Mouse (Mus musculus) kidney, adult 2 months (tissue): ENCODE results near the gene Lrmda.

Source experiments
- CTCF ChIP-seq: fragments of 200-500 bp; conservative IDR thresholded peaks from 2 replicates; pipeline ENCODE4 v1.5.1; 2011; ENCODE audit warnings: low read depth, mild to moderate bottlenecking, control low read depth, low read length, moderate library complexity, mixed read lengths; ENCODE audit not compliant: insufficient read depth, insufficient read length
- POLR2A ChIP-seq: fragments of 200-500 bp; IDR thresholded peaks from one replicate; pipeline ENCODE4 v1.6.1; 2011; ENCODE audit warnings: low read depth, low read length, control low read depth

DNA sequence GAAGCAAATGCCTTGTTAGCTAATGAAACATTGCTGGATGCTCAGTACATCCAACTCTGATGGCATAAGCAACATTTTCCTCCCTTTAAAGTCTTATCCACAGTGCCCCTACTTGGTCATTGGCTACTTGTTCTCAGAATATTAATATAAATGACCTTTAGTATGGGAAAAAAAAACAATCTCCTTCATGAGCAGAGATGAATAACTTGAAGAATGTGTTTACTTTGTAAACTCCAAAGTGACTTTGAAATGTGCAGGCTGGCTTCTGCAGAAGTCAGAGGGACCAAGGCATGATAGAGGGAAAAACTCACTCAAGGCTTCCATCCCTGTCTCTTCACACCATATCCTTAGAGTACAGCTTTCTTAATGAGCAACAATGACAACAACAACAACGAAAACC, 202.5 kb downstream of the Lrmda start:
- TF ChIP-seq POLR2A (no peak), CTCF (no peak)
